Mouse (Mus musculus): ENCODE measurements around the gene Necab3. TPM values are rescaled to one million over a fixed set of nuclear protein-coding genes. Genes with fewer than 3 reads are reported as not detected.
A peak's percentile ranks its signal among the peaks of the same experiment; 100 is the strongest.

Gene Necab3
- total RNA-seq (2021) = 1 to 10 TPM; 1.8 to 2.1 TPM
- long read RNA-seq, experiment 1, partial matches to known transcripts = 0 of 1 reads
- long read RNA-seq, experiment 1, other reads (novel, unspliced or antisense) = 1 of 1 reads
- long read RNA-seq, experiment 2, partial matches to known transcripts = 0 of 2 reads
- long read RNA-seq, experiment 2, other reads (novel, unspliced or antisense) = 1 of 2 reads

- DNase-seq (ENCODE audit: low spot score in 2 of 2) = peak; percentile 35 to 56
These were observed at the start of gene Necab3 for GRCm38 (mm10) chr2:154558264-154559039. Gene Necab3 (minus strand): TSS chr2:154558890.

DNA sequence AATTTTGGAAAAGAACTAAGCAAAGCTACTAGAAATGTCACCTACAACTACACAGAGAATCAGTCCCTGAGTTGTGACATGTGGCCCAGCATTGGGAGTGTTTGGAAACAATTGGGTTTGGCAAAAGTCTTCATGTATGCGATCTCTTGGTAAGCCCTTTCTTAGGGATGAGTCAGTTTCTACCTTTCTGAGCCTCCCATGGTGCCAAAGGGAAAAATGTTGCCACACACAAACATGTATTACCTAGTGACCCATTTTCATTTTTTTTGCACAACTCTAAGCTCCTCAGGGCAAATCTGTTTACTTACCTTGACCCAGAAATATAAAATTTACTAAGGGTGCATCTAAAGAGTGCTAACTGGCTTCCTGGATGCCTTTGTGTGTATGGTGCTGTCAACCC, 48.3 kb upstream of the Necab3 start:
- no peak for DNase-seq (ENCODE audit: low spot score in 2 of 2)

DNA sequence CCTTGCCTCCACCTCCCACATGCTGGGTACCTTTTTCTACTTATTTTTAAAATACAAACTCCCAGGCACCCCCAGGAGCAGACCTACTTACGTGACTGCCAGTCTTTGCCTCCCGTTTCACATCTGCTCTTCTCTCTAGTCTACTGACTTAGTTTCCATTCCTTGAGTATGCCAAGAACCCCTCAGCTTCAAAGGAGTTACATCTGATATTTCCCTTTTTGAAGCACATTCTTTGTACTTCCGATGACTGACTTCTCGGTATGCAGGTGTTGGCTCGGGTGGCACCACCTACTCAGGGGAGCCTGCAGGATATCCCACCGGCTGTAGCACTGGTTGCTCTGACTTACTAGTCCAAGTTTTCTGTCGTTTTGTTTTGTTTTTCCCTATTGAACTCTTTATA, 45.5 kb upstream of the Necab3 start:
- no peak for DNase-seq (ENCODE audit: low spot score in 2 of 2)

GRCm38 (mm10) chr2:154603638-154604153, 45.0 kb upstream of the Necab3 start, which contains the start of gene Pxmp4:
Gene Pxmp4 (minus strand): TSS chr2:154603708.
- peak; percentile 94 to 98 for DNase-seq (ENCODE audit: low spot score in 2 of 2)

DNA sequence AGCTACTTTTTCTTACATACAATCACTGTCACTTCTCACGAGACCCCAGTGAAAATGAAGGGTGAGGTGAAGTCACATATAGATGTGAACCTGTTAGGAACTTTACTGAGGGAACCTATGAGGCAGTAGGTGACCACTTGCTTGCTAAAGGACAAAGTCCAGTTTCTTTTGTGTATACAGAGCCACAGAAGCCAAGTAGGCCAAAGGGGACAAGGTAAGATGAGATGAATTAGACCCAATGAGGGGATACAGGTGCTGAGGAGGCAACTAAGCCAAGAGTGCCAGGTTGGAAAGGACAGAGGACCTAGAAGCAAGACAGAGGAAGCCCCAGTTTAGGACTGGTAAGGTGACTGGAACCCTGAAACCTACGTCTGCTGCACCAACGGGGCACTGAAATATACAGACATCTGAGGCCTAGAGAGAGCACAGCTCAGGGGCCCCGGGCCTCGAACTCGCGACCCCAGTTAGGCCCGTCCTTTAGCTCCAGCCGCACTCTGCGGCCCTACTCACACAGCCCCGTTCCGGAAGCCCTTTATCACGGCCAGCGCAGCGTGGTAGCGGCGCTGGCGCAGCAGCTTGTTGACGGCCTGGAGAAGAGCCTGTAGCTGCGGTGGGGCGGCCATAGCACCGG, 44.4 kb upstream of the Necab3 start:
- no peak for DNase-seq (ENCODE audit: low spot score in 2 of 2)

DNA sequence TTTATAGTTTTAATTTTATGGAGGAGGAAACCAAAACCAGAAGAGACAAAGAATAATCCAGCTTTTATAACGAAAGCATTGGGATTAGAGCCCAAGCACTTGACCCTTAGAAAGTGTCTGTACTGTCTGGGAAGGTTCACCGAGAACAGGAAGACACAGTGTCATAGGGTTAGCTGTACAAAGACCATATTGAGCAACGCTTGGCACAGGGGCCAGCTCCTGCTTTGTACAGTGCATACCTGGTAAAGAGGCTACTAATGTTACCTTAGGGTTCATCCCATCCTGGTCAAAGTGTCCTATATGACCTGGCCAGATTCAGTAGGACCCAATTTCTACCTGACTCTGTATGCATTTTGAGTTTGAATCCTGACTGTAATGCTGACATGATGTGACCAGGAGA, 42.6 kb upstream of the Necab3 start:
- no peak for DNase-seq (ENCODE audit: low spot score in 2 of 2)

DNA sequence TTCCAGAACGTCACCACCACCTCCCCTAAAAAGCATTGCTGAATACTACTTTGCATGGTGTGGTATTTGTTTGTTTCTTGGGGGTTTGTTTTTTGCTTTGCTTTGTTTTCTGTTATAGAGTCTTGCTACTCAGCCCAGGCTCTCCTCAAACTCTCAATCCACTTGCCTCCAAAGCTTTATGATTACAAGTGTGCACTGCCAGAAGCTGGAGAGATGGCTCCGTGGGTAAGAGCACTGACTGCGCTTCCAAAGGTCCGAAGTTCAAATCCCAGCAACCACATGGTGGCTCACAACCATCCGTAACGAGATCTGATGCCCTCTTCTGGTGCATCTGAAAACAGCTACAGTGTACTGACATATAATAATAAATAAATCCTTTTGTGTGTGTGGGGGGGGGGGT, 41.9 kb upstream of the Necab3 start:
- DNase-seq (ENCODE audit: low spot score in 2 of 2) = no peak

DNA sequence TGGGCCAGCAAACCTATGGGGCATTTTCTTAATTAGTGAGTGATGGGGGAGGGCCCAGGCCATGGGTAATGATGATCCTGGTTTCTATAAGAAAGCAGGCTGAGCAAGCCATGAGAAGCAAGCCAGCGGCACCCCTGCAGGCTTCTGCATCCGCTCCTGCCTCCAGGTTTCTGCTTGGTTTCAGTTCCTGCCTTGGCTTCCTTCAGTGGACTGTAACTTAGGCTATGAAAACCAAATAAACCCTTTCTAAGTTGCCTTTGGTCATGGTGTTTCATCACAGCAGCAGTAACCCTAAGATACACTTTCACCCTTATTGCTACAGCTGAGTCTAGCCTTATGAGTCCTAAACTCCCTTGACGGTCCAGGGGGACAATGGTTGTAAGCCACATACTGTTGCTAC, 38.7 kb upstream of the Necab3 start:
- no peak for DNase-seq (ENCODE audit: low spot score in 2 of 2)

DNA sequence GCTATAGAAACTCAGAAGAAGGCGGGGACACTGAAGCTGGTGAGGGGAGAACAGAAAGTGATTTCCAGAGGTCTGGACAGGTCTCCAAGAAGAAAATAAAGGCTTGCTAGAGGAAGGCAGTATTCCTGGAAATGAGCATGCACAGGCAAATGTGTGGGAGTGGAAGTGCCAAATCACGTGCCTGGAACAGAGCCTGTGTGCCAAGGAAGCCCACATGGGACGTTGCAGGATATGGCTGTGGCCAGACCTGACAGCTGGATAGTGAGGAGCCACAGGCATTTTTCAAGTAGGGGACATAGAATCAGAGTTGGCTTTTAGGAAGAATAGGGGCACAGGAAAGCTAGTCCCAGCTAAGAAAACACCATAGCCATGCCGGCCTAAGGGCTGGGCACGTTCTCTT, 37.1 kb upstream of the Necab3 start:
- DNase-seq (ENCODE audit: low spot score in 2 of 2) = peak in 1 of 2 experiments; percentile 42

DNA sequence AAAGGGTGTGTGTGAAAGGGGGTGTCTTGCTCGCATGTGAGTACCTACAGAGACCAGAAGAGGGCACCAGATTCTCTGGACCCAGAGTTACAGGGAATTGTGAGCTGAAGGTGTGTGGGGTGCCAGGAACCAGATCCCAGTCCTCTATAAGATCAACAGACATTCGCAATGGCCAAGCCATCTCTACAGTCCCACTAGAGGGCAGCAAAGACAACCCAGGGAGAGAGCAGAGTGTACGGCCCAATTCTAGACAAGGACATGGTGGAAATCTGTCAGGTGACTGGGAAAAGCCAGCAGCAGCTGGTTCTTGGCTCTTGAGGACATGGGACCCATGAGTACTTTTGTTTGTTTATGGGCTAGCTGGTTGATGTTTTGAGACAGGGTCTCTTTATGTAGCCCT, 34.3 kb upstream of the Necab3 start:
- DNase-seq (ENCODE audit: low spot score in 2 of 2) = no peak

GRCm38 (mm10) chr2:154591239-154591638, 32.5 kb upstream of the Necab3 start:
- DNase-seq (ENCODE audit: low spot score in 2 of 2) = no peak

GRCm38 (mm10) chr2:154589051-154589450, 30.4 kb upstream of the Necab3 start:
- no peak for DNase-seq (ENCODE audit: low spot score in 2 of 2)

DNA sequence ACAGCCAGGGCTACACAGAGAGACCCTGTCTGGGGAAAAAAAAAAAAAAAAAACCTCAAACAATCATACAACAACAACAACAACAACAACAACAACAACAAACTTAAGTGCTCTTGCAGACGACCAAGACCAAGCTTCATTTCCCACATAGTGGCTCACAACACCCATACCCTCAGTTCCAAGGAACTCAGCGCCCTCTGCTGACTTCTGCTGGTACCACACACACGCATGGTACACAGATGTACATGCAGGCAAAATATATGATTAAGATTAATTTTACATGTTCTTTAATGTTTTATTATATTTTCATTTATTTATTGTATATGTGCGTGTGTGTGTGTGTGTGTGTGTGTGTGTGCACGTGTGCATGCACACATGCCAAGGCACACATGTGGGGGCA, 27.7 kb upstream of the Necab3 start:
- DNase-seq (ENCODE audit: low spot score in 2 of 2) = peak in 1 of 2 experiments; percentile 47

- DNase-seq (ENCODE audit: low spot score in 2 of 2) = no peak
These were observed 26.4 kb upstream of the Necab3 start for GRCm38 (mm10) chr2:154584931-154585601.

DNA sequence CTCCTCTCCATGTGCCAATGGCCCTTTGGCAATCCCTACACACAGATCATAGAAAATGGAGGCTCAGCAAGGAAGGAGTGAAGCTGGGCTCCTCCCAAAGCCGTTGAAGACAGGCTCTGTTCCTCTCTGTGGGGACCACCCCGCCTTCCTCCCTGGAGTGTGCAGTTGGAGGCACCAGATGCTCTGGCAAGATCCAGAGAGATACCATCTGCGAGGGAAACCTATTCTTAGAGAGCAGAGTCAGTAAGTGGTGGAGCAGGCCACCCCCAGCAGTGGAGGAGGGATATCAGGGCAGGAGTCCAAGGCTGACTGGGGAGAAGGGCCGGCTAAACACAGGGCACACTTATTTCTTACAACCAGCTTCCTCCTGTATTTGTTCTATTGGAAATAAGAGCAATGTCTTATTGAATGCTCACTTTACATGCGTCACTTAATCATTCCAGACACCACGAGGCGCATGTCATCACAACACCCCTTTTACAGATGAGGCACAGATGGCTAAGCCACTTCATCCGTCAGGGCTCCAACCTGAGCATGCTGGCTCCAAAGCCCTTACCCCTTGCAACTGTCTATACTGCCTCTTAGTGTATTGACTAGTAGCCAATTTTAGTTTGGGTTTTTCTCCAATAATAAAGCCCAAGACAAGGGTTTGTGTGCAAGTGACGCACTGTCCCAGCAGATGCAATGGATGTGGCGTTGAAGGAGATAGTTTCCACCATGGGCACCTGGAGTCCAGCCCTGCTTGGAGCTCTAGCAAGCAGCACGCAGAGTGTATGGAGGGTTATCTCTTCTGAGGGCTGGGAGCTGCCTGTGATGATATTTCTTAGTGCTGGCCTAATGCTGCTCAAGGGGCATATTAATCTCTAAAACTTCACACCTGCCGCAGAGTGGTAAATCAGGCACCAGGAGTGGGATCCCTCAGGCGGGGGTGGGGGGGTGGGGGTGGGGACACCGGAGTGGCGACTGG, 25.5 kb upstream of the Necab3 start:
- no peak for DNase-seq (ENCODE audit: low spot score in 2 of 2)

- DNase-seq (ENCODE audit: low spot score in 2 of 2) = no peak
These were observed 22.7 kb upstream of the Necab3 start for GRCm38 (mm10) chr2:154581421-154581820.

- peak in 1 of 2 experiments; percentile 51 for DNase-seq (ENCODE audit: low spot score in 2 of 2)
These were observed 21.9 kb upstream of the Necab3 start for GRCm38 (mm10) chr2:154580586-154580985.

DNA sequence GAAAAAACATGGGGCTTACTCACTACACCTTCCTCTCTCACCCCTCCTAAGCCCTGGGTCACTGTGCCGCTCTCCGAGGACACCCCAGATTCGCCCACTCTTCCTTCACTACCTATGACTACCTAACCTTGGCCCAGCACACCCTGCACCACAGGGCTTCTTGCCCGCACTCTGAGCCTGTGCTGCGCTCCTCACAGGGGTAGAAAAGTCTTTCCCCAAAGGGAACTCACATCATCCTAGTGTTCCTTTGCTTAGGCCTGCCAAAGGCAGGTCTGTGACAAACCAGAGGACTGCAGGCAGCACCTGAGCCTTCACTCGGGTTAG, 19.0 kb upstream of the Necab3 start:
- DNase-seq (ENCODE audit: low spot score in 2 of 2) = no peak

GRCm38 (mm10) chr2:154576876-154577743, 18.4 kb upstream of the Necab3 start:
- DNase-seq (ENCODE audit: low spot score in 2 of 2) = no peak

DNA sequence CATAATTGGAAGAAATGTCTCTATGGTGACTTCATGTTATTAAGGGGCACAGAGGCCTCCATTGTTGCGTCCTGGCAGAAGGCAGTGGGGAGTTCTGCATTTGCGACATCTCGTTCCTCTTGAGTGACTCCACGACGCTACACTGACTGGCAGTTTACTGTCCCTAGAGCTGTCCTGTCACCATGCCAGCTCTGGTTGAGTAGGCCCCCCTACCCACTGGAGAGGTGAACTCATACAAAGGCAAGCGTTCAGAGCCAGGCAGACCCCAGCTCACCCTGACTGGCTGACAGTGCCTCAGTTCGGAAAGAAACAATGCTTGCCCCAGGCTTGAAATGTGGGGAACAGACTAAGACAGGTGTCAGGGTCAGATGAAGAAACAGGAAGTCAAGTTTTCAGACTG, 15.6 kb upstream of the Necab3 start:
- DNase-seq (ENCODE audit: low spot score in 2 of 2) = no peak
